Mouse (Mus musculus) CH12.LX (cell line): ENCODE measurements at regions not wholly inside any gene's neighbourhood (a gene's known extent, or its start where the extent isn't known, plus 50 kb on each side); places are given as distances from the start of the nearest gene placed in this dataset.

Experiments
- BHLHE40 ChIP-seq: IDR thresholded peaks from 2 replicates; pipeline ENCODE4 v1.6.1; 2011; ENCODE audit warnings: mild to moderate bottlenecking, low read depth, low read length, improper control_type of control experiment
- CTCF ChIP-seq, 2 experiments: IDR thresholded peaks in 1 of 2; conservative IDR thresholded peaks in 1 of 2; 2 replicates each; pipeline ENCODE4 v1.5.1; 2011 to 2012; ENCODE audit warnings: low read depth in 2 of 2, low read length in 2 of 2, improper control_type of control experiment in 1 of 2, inconsistent platforms in 1 of 2, mild to moderate bottlenecking in 1 of 2, moderate library complexity in 1 of 2
- E2F4 ChIP-seq: IDR thresholded peaks from 2 replicates; pipeline ENCODE4 v1.6.1; 2011; ENCODE audit warnings: low read depth, low read length, improper control_type of control experiment; ENCODE audit not compliant: insufficient replicate concordance
- ELF1 ChIP-seq: IDR thresholded peaks from 2 replicates; pipeline ENCODE4 v1.6.1; 2014; ENCODE audit warnings: low read depth, mild to moderate bottlenecking, inconsistent platforms, low read length, improper control_type of control experiment
- EP300 ChIP-seq: IDR thresholded peaks from 2 replicates; pipeline ENCODE4 v1.6.1; 2011; ENCODE audit warnings: low read length, improper control_type of control experiment
- MAFK ChIP-seq: IDR thresholded peaks from 2 replicates; pipeline ENCODE4 v1.6.1; 2011; ENCODE audit warnings: low read length, improper control_type of control experiment; ENCODE audit not compliant: insufficient replicate concordance
- MAX ChIP-seq: IDR thresholded peaks from 2 replicates; pipeline ENCODE4 v1.6.1; 2011; ENCODE audit warnings: low read length, improper control_type of control experiment
- NRF1 ChIP-seq: IDR thresholded peaks from 2 replicates; pipeline ENCODE4 v1.6.1; 2014; ENCODE audit warnings: low read depth, mild to moderate bottlenecking, inconsistent platforms, low read length, improper control_type of control experiment, moderate library complexity
- POLR2A ChIP-seq: IDR thresholded peaks from 2 replicates; pipeline ENCODE4 v1.6.1; 2011; ENCODE audit warnings: low read depth, mild to moderate bottlenecking, improper control_type of control experiment, low read length
- POLR2AphosphoS2 ChIP-seq: IDR thresholded peaks from 2 replicates; pipeline ENCODE4 v1.6.1; 2011; ENCODE audit warnings: low read depth, low read length, improper control_type of control experiment
- SIN3A ChIP-seq: IDR thresholded peaks from 2 replicates; pipeline ENCODE4 v1.6.1; 2012; ENCODE audit warnings: low read length, improper control_type of control experiment, inconsistent platforms
- ZC3H11A ChIP-seq: IDR thresholded peaks from 2 replicates; pipeline ENCODE4 v1.6.1; 2012; ENCODE audit warnings: low read depth, mild to moderate bottlenecking, inconsistent platforms, low read length, improper control_type of control experiment
- ZNF384 ChIP-seq: IDR thresholded peaks from 2 replicates; pipeline ENCODE4 v1.6.1; 2012; ENCODE audit warnings: low read depth, low read length, improper control_type of control experiment, inconsistent platforms

DNA sequence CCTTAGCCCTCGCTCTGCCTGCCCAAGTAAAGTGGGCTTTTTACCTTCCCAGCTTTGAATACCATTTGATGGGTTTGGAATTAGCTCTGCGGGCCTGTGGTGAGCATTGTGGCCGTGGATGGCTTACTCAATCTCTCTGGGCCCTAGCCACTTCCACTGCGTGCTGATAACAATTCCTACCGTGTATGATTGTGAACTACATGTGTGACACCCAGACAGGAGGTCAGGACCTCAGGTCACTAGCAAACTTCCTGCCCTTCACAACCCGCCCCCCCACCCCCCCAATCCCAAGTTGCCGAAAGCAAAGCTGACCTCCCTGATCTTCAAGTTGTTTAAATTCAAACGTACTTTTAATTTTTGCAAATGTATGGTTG lies 231.9 kb downstream of the 4933412E24Rik start:
- TF ChIP-seq CTCF (conservative IDR thresholded peaks at IDR 0.05 in 1 of 2, IDR thresholded peaks at IDR 0.05 in 1 of 2; ENCODE audit: low read depth in 2 of 2, low read length in 2 of 2), result no peak
- TF ChIP-seq BHLHE40, result no peak
- TF ChIP-seq NRF1, result no peak
- TF ChIP-seq MAX, result no peak
- TF ChIP-seq POLR2AphosphoS2, result no peak
- no peak for TF ChIP-seq POLR2A
- no peak for TF ChIP-seq ELF1
- no peak for TF ChIP-seq ZC3H11A
- no peak for TF ChIP-seq SIN3A
- TF ChIP-seq E2F4, result no peak
- TF ChIP-seq MAFK, result no peak
- TF ChIP-seq ZNF384, result no peak
- no peak for TF ChIP-seq EP300
